Mouse (Mus musculus) liver, embryonic 11.5 days (tissue): ENCODE data around the gene Ttc23l. TPM values are rescaled to one million over a fixed set of nuclear protein-coding genes. Genes with fewer than 3 reads are reported as not detected.
A peak's percentile ranks its signal among the peaks of the same experiment; 100 is the strongest.

Experiments
- ATAC-seq: fragments of 200-750 bp; cut with Nextera tagmentation; replicated peaks from 2 replicates; pipeline ENCODE4 v1.8.0; 2017; ENCODE audit warnings: moderate number of reproducible peaks, mild to moderate bottlenecking, moderate TSS enrichment, moderate library complexity; ENCODE audit not compliant: low FRiP score
- DNase-seq: peaks from one replicate; pipeline ENCODE4 v3.0.0-alpha.2; 2017; ENCODE audit warnings: low spot score
- H3K27ac ChIP-seq: fragments of 300-500 bp; sonication (generic); 2 replicates; pipeline ENCODE4 v1.5.1; 2014; ENCODE audit warnings: mild to moderate bottlenecking, low read depth, low read length, control low read depth
- H3K27me3 ChIP-seq: fragments of 300-500 bp; sonication (generic); replicated peaks from 2 replicates; pipeline ENCODE4 v1.6.1; 2014; ENCODE audit warnings: low read length, mixed read lengths; ENCODE audit not compliant: control insufficient read depth, insufficient read depth
- H3K36me3 ChIP-seq: fragments of 300-500 bp; sonication (generic); 2 replicates; pipeline ENCODE4 v1.6.1; 2014; ENCODE audit warnings: mild to moderate bottlenecking, low read length, moderate library complexity, mixed read lengths; ENCODE audit not compliant: control insufficient read depth, insufficient read depth
- H3K4me1 ChIP-seq: fragments of 300-500 bp; sonication (generic); replicated peaks from 2 replicates; pipeline ENCODE4 v1.6.1; 2014; ENCODE audit warnings: low read length, mixed read lengths; ENCODE audit not compliant: control insufficient read depth, insufficient read depth
- H3K4me2 ChIP-seq: fragments of 300-500 bp; sonication (generic); 2 replicates; pipeline ENCODE4 v1.6.1; 2014; ENCODE audit warnings: mild to moderate bottlenecking, control low read depth, moderate library complexity
- H3K4me3 ChIP-seq: fragments of 300-500 bp; sonication (generic); 2 replicates; pipeline ENCODE4 v1.5.1; 2014; ENCODE audit warnings: low read depth, low read length, control low read depth
- H3K9ac ChIP-seq: fragments of 300-500 bp; sonication (generic); 2 replicates; pipeline ENCODE4 v1.6.1; 2014; ENCODE audit warnings: low read depth, low read length, control low read depth
- H3K9me3 ChIP-seq: fragments of 300-500 bp; sonication (generic); 2 replicates; pipeline ENCODE4 v1.6.1; 2016; ENCODE audit warnings: low read length, inconsistent platforms, mixed read lengths; ENCODE audit not compliant: control insufficient read depth
- WGBS: fragments of 180-500 bp; shearing (Covaris S2); extraction: QIAGEN DNeasy Blood & Tissue Kit; methylation state at CpG from one replicate; pipeline ENCODE4 v1.1.7; 2014; 5-methylcytosine and 5-hydroxymethylcytosine counted together
- polyA plus RNA-seq: library from polyadenylated mRNA; unstranded; fragments of >200 nt; fragmentation: Nextera tagmentation; extraction: Ambion mirVana; gene quantifications from 2 replicates; pipeline ENCODE4 v1.2.1, GENCODE M21; 2014

Gene Ttc23l
- polyA plus RNA-seq, 1 experiment from 2014 or later, result not detected

GRCm38 (mm10) chr15:10485484-10486364, 72.7 kb downstream of the Ttc23l start, which contains the start of the genes Brix1 and Rad1:
Gene Brix1, minus strand, starts transcription at chr15:10485947.
Gene Rad1, plus strand, starts transcription at chr15:10486018.
- peak; percentile 99 for ATAC-seq
- Histone ChIP-seq H3K9me3 (no peaks in the 10 kb centered on the region), H3K4me3 (peak within 1 kb of the TSS; percentile 81), H3K9ac (peak within 1 kb of the TSS; percentile 88), H3K27ac (peak within 1 kb of the TSS; percentile 66), H3K36me3 (peaks cover 25% of the 10 kb centered on the region), H3K4me1 (no peaks in the 10 kb centered on the region; the same call in 1 of the 2 replicates), H3K27me3 (no peaks in the 10 kb centered on the region), H3K4me2 (peak within 1 kb of the TSS; percentile 81)
- DNase-seq, result peak; percentile 89
- WGBS, result under 1% methylated on average over 58 of the region's 58 CpGs

GRCm38 (mm10) chr15:10470941-10471340, 87.5 kb downstream of the Ttc23l start:
- H3K4me2 ChIP-seq, result peak overlapping the region; percentile 91
- peak overlapping the region; percentile 77; the same call in 1 of the 2 replicates for H3K27ac ChIP-seq
- H3K9ac ChIP-seq, result peak overlapping the region; percentile 85
- DNase-seq, result no peak
- no peak for ATAC-seq
- H3K27me3 ChIP-seq, result no peaks in the 10 kb centered on the region
- H3K4me1 ChIP-seq, result 0 out of 2 replicates have a peak, but pooled peaks cover 2% of the 10 kb centered on the region
- peak overlapping the region; percentile 90 for H3K4me3 ChIP-seq
- H3K36me3 ChIP-seq, result peaks cover 2% of the 10 kb centered on the region; the same call in 1 of the 2 replicates
- 21% methylated on average over 3 of the region's 3 CpGs for WGBS
- no peaks in the 10 kb centered on the region for H3K9me3 ChIP-seq

- Histone ChIP-seq H3K9ac (peak within 1 kb of the TSS; percentile 85), H3K36me3 (no peaks in the 10 kb centered on the region; the same call in 1 of the 2 replicates), H3K4me2 (peak within 1 kb of the TSS; percentile 91), H3K4me3 (peak within 1 kb of the TSS; percentile 90), H3K9me3 (no peaks in the 10 kb centered on the region), H3K4me1 (0 out of 2 replicates have a peak, but pooled peaks cover 2% of the 10 kb centered on the region), H3K27me3 (no peaks in the 10 kb centered on the region), H3K27ac (peak within 1 kb of the TSS; percentile 77)
- WGBS, result under 1% methylated on average over 60 of the region's 87 CpGs
- DNase-seq (peak; percentile 83), ATAC-seq (peak; percentile 95)
These were observed 88.2 kb downstream of the Ttc23l start, which contains the start of gene Dnajc21 for GRCm38 (mm10) chr15:10470151-10470831. Gene Dnajc21, minus strand, starts transcription at chr15:10470516.

GRCm38 (mm10) chr15:10469641-10470150, 88.8 kb downstream of the Ttc23l start:
- no peaks in the 10 kb centered on the region for H3K27me3 ChIP-seq
- H3K4me3 ChIP-seq, result peak overlapping the region; percentile 90
- 0 out of 2 replicates have a peak, but pooled peaks cover 2% of the 10 kb centered on the region for H3K4me1 ChIP-seq
- DNase-seq, result peak; percentile 55
- peak overlapping the region; percentile 85 for H3K9ac ChIP-seq
- H3K9me3 ChIP-seq, result no peaks in the 10 kb centered on the region
- WGBS, result 1% methylated on average over 40 of the region's 40 CpGs
- H3K36me3 ChIP-seq, result no peaks in the 10 kb centered on the region
- H3K4me2 ChIP-seq, result peak overlapping the region; percentile 91
- peak overlapping the region; percentile 77 for H3K27ac ChIP-seq
- ATAC-seq, result 0 out of 2 replicates have a peak, but pooled peaks have one; percentile 5

GRCm38 (mm10) chr15:10468761-10469160, 89.7 kb downstream of the Ttc23l start:
- peak overlapping the region; percentile 90 for H3K4me3 ChIP-seq
- H3K4me1 ChIP-seq, result 0 out of 2 replicates have a peak, but pooled peaks cover 2% of the 10 kb centered on the region

GRCm38 (mm10) chr15:10464678-10465077, 93.8 kb downstream of the Ttc23l start:
- no peak overlapping the region for H3K27ac ChIP-seq
- no peaks in the 10 kb centered on the region for H3K9me3 ChIP-seq
- no peak overlapping the region for H3K9ac ChIP-seq
- no peak for ATAC-seq
- DNase-seq, result no peak
- H3K36me3 ChIP-seq, result peaks cover 15% of the 10 kb centered on the region; the same call in 1 of the 2 replicates
- H3K4me2 ChIP-seq, result no peak overlapping the region
- H3K27me3 ChIP-seq, result no peaks in the 10 kb centered on the region
- no peaks in the 10 kb centered on the region for H3K4me1 ChIP-seq
- WGBS, result 79% methylated on average over 3 of the region's 3 CpGs
- H3K4me3 ChIP-seq, result no peak overlapping the region

More at GRCm38 (mm10) chr15:10468761-10469160, 89.7 kb downstream of the Ttc23l start:
- no peaks in the 10 kb centered on the region for H3K9me3 ChIP-seq
- H3K27ac ChIP-seq, result no peak overlapping the region
- H3K27me3 ChIP-seq, result no peaks in the 10 kb centered on the region
- no peak overlapping the region for H3K9ac ChIP-seq
- no peaks in the 10 kb centered on the region for H3K36me3 ChIP-seq
- H3K4me2 ChIP-seq, result peak overlapping the region; percentile 91
- 75% methylated on average over 3 of the region's 3 CpGs for WGBS
- no peak for DNase-seq
- no peak for ATAC-seq

GRCm38 (mm10) chr15:10463555-10463954, 94.9 kb downstream of the Ttc23l start:
- no peaks in the 10 kb centered on the region for H3K27me3 ChIP-seq
- peaks cover 18% of the 10 kb centered on the region; the same call in 1 of the 2 replicates for H3K36me3 ChIP-seq
- H3K4me2 ChIP-seq, result no peak overlapping the region
- H3K4me1 ChIP-seq, result no peaks in the 10 kb centered on the region
- ATAC-seq (no peak), DNase-seq (no peak)
- no peak overlapping the region for H3K4me3 ChIP-seq
- H3K27ac ChIP-seq, result no peak overlapping the region
- no peak overlapping the region for H3K9ac ChIP-seq
- WGBS, result 85% methylated on average over 5 of the region's 5 CpGs
- no peaks in the 10 kb centered on the region for H3K9me3 ChIP-seq

GRCm38 (mm10) chr15:10460986-10461385, 97.5 kb downstream of the Ttc23l start:
- Histone ChIP-seq H3K4me2 (no peak overlapping the region), H3K36me3 (peaks cover 18% of the 10 kb centered on the region; the same call in 1 of the 2 replicates), H3K4me3 (no peak overlapping the region), H3K27me3 (no peaks in the 10 kb centered on the region), H3K27ac (no peak overlapping the region), H3K4me1 (no peaks in the 10 kb centered on the region), H3K9me3 (no peaks in the 10 kb centered on the region), H3K9ac (no peak overlapping the region)
- DNase-seq (no peak), ATAC-seq (no peak)
- WGBS, result 81% methylated on average over 12 of the region's 12 CpGs
